Mouse (Mus musculus) heart, adult 2 months (tissue): ENCODE results near the gene Mbd5.

Source experiments
- CTCF ChIP-seq: fragments of 200-600 bp; IDR thresholded peaks from 2 replicates; pipeline ENCODE4 v1.8.1; 2022; ENCODE audit warnings: antibody characterized with exemption, mild to moderate bottlenecking, moderate library complexity
- EP300 ChIP-seq: fragments of 200-500 bp; IDR thresholded peaks from 2 replicates; pipeline ENCODE4 v1.6.1; 2011; ENCODE audit warnings: low read depth, low read length, control low read depth; ENCODE audit not compliant: insufficient read depth

DNA sequence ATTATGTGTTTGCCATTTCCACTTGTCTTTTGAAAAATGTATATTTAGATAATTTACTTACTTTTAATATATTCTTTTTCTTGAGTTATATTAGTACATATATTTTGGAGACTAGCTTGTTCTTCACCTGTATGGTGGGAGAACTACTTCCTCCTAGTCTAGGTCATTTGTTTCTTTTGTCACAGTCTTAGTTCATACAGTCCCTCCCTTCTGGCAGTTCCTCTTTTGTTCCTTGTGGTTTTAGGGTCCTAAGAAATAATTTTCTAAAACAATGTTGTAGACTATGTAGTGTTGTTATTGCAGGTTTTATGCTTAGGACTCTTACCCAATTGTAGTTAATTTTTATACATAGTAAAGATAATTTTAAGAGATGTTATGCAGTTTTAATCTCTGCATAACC lies 118.6 kb downstream of the Mbd5 start:
- TF ChIP-seq CTCF (no peak), EP300 (no peak)
